Mouse (Mus musculus): Measurements from ENCODE around the gene Tspyl3. TPM values are rescaled to one million over a fixed set of nuclear protein-coding genes. Genes with fewer than 3 reads are reported as not detected.

Tspyl3 gene
- polyA plus RNA-seq, 1 experiment from 2014 or later, result 19.4 TPM

DNA sequence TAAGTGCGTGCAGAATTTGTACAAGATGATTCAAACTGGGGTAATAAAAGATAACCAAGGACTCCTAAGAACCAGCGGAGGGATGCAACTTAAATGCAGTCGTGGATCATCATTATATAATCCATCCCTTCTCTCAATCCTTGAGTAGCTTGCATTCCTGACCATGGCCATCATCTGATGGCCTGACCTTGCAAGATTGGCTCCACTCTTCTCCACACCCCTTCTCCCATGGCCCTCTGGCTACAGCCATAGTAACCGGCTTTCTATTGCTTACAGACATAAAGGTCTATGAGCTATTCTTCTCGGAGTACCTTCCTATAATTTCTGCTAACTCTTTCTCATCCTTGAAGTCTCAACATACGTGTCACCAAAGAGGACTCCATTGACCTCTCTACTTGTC lies 16.9 kb upstream of the Tspyl3 start:
- no peak for ATAC-seq (ENCODE audit: insufficient number of reproducible peaks, insufficient read depth, low FRiP score, low TSS enrichment, low read depth)
- Histone ChIP-seq H3K36me3 (peaks cover 26% of the 10 kb centered on the region), H3K9me3 (no peaks in the 10 kb centered on the region), H3K4me1 (peaks cover 40% of the 10 kb centered on the region), H3K4me3 (peak overlapping the region; percentile 98), H3K9ac (peak overlapping the region; percentile 98), H3K4me2 (peak overlapping the region; percentile 93), H3K27me3 (no peaks in the 10 kb centered on the region), H3K27ac (peak overlapping the region; percentile 97)
- 66% methylated on average over 6 of the region's 6 CpGs for WGBS

DNA sequence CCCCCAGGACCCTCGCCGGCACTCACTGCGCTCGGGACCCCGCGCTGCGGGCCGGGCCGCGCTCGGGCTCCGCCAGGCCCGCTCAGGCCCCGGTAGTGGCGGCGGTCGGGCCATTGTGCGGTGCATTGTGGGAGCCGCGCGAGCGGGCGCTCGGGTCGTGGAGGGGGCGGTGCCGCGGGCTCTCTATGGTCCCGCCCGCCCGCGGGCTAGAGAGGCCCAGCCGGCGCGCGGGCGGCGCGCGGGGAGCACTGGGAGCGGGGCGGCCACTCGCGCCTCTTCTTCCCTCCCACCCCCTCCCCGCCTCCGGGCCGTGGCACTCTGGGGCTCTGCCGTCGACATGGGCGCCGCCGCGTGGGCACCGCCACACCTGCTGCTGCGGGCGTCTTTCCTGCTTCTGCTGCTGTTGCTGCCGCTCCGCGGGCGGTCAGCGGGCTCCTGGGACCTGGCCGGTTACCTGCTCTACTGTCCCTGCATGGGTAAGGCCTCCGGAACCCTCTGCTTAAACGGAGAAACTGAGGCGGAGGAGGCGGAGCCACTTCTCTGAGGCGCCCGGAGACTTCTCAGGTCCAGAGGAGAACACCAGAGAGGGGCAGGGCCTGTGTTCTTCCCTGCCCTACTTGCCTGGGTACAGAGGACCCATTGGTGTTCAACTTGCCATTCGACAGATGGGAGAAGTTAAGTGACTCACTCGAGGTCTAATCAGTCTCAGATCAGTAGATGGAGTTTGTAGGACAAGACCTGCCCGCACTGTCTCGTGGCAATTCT lies 16.2 kb upstream of the Tspyl3 start, which contains the start of the genes Plagl2 and Pofut1:
Gene Plagl2 (minus strand): TSS at position 177 of the 765 bp plus-strand sequence.
Gene Pofut1 (plus strand): TSS at position 284 of the 765 bp plus-strand sequence.
- H3K27me3 ChIP-seq, result no peaks in the 10 kb centered on the region
- under 1% methylated on average over 69 of the region's 72 CpGs for WGBS
- H3K27ac ChIP-seq, result peak within 1 kb of the TSS; percentile 97
- no peaks in the 10 kb centered on the region for H3K9me3 ChIP-seq
- peak within 1 kb of the TSS; percentile 98 for H3K9ac ChIP-seq
- H3K36me3 ChIP-seq, result peaks cover 23% of the 10 kb centered on the region
- peak within 1 kb of the TSS; percentile 93 for H3K4me2 ChIP-seq
- peaks cover 42% of the 10 kb centered on the region for H3K4me1 ChIP-seq
- peak within 1 kb of the TSS; percentile 98 for H3K4me3 ChIP-seq
- peak; percentile 94 for ATAC-seq (ENCODE audit: insufficient number of reproducible peaks, insufficient read depth, low FRiP score, low TSS enrichment, low read depth)

GRCm38 (mm10) chr2:153240701-153241235 lies 15.5 kb upstream of the Tspyl3 start:
- 1% methylated on average over 33 of the region's 33 CpGs for WGBS
- Histone ChIP-seq H3K4me3 (peak overlapping the region; percentile 98), H3K36me3 (peaks cover 20% of the 10 kb centered on the region), H3K27me3 (no peaks in the 10 kb centered on the region), H3K9ac (peak overlapping the region; percentile 98), H3K9me3 (no peaks in the 10 kb centered on the region), H3K27ac (peak overlapping the region; percentile 97), H3K4me1 (peaks cover 42% of the 10 kb centered on the region), H3K4me2 (peak overlapping the region; percentile 93)
- peak; percentile 38; the same call in 1 of the 2 replicates for ATAC-seq (ENCODE audit: insufficient number of reproducible peaks, insufficient read depth, low FRiP score, low TSS enrichment, low read depth)

GRCm38 (mm10) chr2:153239860-153240480 lies 14.7 kb upstream of the Tspyl3 start:
- H3K4me1 ChIP-seq, result peaks cover 42% of the 10 kb centered on the region

GRCm38 (mm10) chr2:153239021-153239859 lies 14.0 kb upstream of the Tspyl3 start:
- ATAC-seq (ENCODE audit: insufficient number of reproducible peaks, insufficient read depth, low FRiP score, low TSS enrichment, low read depth), result no peak
- H3K4me3 ChIP-seq, result peak overlapping the region; percentile 98
- peaks cover 42% of the 10 kb centered on the region for H3K4me1 ChIP-seq
- peak overlapping the region; percentile 93 for H3K4me2 ChIP-seq
- peak overlapping the region; percentile 97 for H3K27ac ChIP-seq
- 64% methylated on average over 7 of the region's 7 CpGs for WGBS
- peak overlapping the region; percentile 98 for H3K9ac ChIP-seq
- H3K9me3 ChIP-seq, result no peaks in the 10 kb centered on the region
- H3K36me3 ChIP-seq, result peaks cover 28% of the 10 kb centered on the region
- H3K27me3 ChIP-seq, result no peaks in the 10 kb centered on the region

More at GRCm38 (mm10) chr2:153239860-153240480, 14.7 kb upstream of the Tspyl3 start:
- 4% methylated on average over 22 of the region's 22 CpGs for WGBS
- ATAC-seq (ENCODE audit: insufficient number of reproducible peaks, insufficient read depth, low FRiP score, low TSS enrichment, low read depth), result no peak
- peak overlapping the region; percentile 97 for H3K27ac ChIP-seq
- H3K9me3 ChIP-seq, result no peaks in the 10 kb centered on the region
- H3K27me3 ChIP-seq, result no peaks in the 10 kb centered on the region
- peak overlapping the region; percentile 93 for H3K4me2 ChIP-seq
- peak overlapping the region; percentile 98 for H3K9ac ChIP-seq
- peaks cover 22% of the 10 kb centered on the region for H3K36me3 ChIP-seq
- H3K4me3 ChIP-seq, result peak overlapping the region; percentile 98

- peak overlapping the region; percentile 93 for H3K4me2 ChIP-seq
- peak overlapping the region; percentile 98 for H3K4me3 ChIP-seq
- peak overlapping the region; percentile 65 for H3K27ac ChIP-seq
- 69% methylated on average over 2 of the region's 2 CpGs for WGBS
- H3K36me3 ChIP-seq, result peaks cover 35% of the 10 kb centered on the region
- peak overlapping the region; percentile 98; the same call in 1 of the 2 replicates for H3K9ac ChIP-seq
- no peaks in the 10 kb centered on the region for H3K9me3 ChIP-seq
- no peaks in the 10 kb centered on the region for H3K27me3 ChIP-seq
- peaks cover 42% of the 10 kb centered on the region for H3K4me1 ChIP-seq
- no peak for ATAC-seq (ENCODE audit: insufficient number of reproducible peaks, insufficient read depth, low FRiP score, low TSS enrichment, low read depth)
Observed at GRCm38 (mm10) chr2:153238406-153238805, 13.2 kb upstream of the Tspyl3 start.

- WGBS, result 62% methylated on average over 4 of the region's 4 CpGs
- H3K4me2 ChIP-seq, result peak overlapping the region; percentile 28
Observed at GRCm38 (mm10) chr2:153237891-153238290, 12.7 kb upstream of the Tspyl3 start.

GRCm38 (mm10) chr2:153237193-153237592 lies 12.0 kb upstream of the Tspyl3 start:
- Histone ChIP-seq H3K9me3 (no peaks in the 10 kb centered on the region), H3K4me2 (no peak overlapping the region), H3K9ac (no peak overlapping the region), H3K27me3 (no peaks in the 10 kb centered on the region), H3K4me1 (peaks cover 35% of the 10 kb centered on the region), H3K36me3 (peaks cover 46% of the 10 kb centered on the region), H3K4me3 (no peak overlapping the region), H3K27ac (peak overlapping the region; percentile 65; the same call in 1 of the 2 replicates)
- 76% methylated on average over 4 of the region's 4 CpGs for WGBS
- ATAC-seq (ENCODE audit: insufficient number of reproducible peaks, insufficient read depth, low FRiP score, low TSS enrichment, low read depth), result no peak

More at GRCm38 (mm10) chr2:153237891-153238290, 12.7 kb upstream of the Tspyl3 start:
- peak overlapping the region; percentile 98; the same call in 1 of the 2 replicates for H3K9ac ChIP-seq
- peaks cover 40% of the 10 kb centered on the region for H3K36me3 ChIP-seq
- H3K9me3 ChIP-seq, result no peaks in the 10 kb centered on the region
- H3K4me1 ChIP-seq, result peaks cover 42% of the 10 kb centered on the region
- H3K27ac ChIP-seq, result peak overlapping the region; percentile 65
- no peak overlapping the region; the same call in 1 of the 2 replicates for H3K4me3 ChIP-seq
- no peaks in the 10 kb centered on the region for H3K27me3 ChIP-seq
- no peak for ATAC-seq (ENCODE audit: insufficient number of reproducible peaks, insufficient read depth, low FRiP score, low TSS enrichment, low read depth)

DNA sequence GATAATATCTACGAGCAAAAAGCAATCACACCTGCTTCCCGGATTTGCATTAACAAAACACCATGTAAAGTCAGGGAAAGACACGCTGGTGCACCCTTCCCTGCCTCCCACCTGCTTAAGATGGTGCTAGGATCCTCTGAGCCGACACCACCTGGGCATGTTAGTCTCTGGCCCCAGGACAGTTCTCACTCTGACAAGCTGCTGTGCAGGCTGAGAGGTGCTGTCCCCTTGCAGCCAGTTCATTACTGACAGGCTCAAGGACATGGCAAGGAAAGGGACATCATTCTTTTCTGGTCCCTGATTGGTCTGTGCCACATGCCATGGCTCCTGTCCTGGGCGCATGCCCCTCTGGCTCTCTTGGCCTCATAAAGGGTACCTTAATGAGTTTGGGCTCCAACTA lies 3.3 kb upstream of the Tspyl3 start:
- H3K27ac ChIP-seq, result no peak overlapping the region
- ATAC-seq (ENCODE audit: insufficient number of reproducible peaks, insufficient read depth, low FRiP score, low TSS enrichment, low read depth), result no peak
- H3K4me1 ChIP-seq, result peaks cover 11% of the 10 kb centered on the region
- 85% methylated on average over 5 of the region's 5 CpGs for WGBS
- no peak overlapping the region for H3K9ac ChIP-seq
- no peaks in the 10 kb centered on the region for H3K27me3 ChIP-seq
- no peaks in the 10 kb centered on the region for H3K9me3 ChIP-seq
- no peak overlapping the region for H3K4me2 ChIP-seq
- no peak overlapping the region for H3K4me3 ChIP-seq
- peaks cover 58% of the 10 kb centered on the region for H3K36me3 ChIP-seq

- Histone ChIP-seq H3K9me3 (no peaks in the 10 kb centered on the region), H3K27ac (no peak overlapping the region), H3K4me3 (no peak overlapping the region), H3K27me3 (no peaks in the 10 kb centered on the region), H3K9ac (no peak overlapping the region), H3K4me2 (no peak overlapping the region), H3K36me3 (peaks cover 53% of the 10 kb centered on the region), H3K4me1 (peaks cover 11% of the 10 kb centered on the region)
- WGBS, result 91% methylated on average over 4 of the region's 4 CpGs
- no peak for ATAC-seq (ENCODE audit: insufficient number of reproducible peaks, insufficient read depth, low FRiP score, low TSS enrichment, low read depth)
Observed at GRCm38 (mm10) chr2:153227959-153228358, 2.7 kb upstream of the Tspyl3 start.

DNA sequence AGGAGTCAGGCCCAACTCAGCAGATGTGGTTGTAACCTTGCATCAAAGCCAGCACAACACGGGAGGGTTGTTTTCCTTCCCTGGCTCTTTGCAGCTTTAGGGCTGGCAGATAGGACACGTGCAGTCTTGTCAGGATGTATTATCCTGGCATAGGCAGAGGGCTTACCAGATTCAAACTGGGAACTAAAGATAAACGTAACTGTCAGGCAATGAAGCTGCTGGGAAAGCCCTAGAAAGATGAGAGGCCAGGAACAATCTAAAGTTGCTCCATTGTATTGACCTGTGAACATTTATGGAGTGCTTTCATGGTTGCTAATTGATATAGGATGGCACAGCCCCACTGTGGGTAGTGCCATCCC lies 333 bp upstream of the Tspyl3 start:
- Histone ChIP-seq H3K9ac (peak overlapping the region; percentile 88), H3K27me3 (no peaks in the 10 kb centered on the region), H3K36me3 (peaks cover 44% of the 10 kb centered on the region), H3K27ac (peak overlapping the region; percentile 87), H3K4me1 (peaks cover 11% of the 10 kb centered on the region), H3K4me2 (peak overlapping the region; percentile 78), H3K4me3 (peak overlapping the region; percentile 71), H3K9me3 (no peaks in the 10 kb centered on the region)
- ATAC-seq (ENCODE audit: insufficient number of reproducible peaks, insufficient read depth, low FRiP score, low TSS enrichment, low read depth), result no peak
- 7% methylated on average over 3 of the region's 3 CpGs for WGBS
